Mouse (Mus musculus) spleen, postnatal 0 days (tissue): ENCODE measurements around the gene Rbm4. TPM values are rescaled to one million over a fixed set of nuclear protein-coding genes. Genes with fewer than 3 reads are reported as not detected.

Source experiments
- polyA plus RNA-seq: library from polyadenylated mRNA; unstranded; fragments of >200 nt; fragmentation: Nextera tagmentation; extraction: Ambion mirVana; gene quantifications from 2 replicates; pipeline ENCODE4 v1.2.1, GENCODE M21; 2015

Gene Rbm4
- 18.2 and 21.2 TPM in 2 replicates for polyA plus RNA-seq

DNA sequence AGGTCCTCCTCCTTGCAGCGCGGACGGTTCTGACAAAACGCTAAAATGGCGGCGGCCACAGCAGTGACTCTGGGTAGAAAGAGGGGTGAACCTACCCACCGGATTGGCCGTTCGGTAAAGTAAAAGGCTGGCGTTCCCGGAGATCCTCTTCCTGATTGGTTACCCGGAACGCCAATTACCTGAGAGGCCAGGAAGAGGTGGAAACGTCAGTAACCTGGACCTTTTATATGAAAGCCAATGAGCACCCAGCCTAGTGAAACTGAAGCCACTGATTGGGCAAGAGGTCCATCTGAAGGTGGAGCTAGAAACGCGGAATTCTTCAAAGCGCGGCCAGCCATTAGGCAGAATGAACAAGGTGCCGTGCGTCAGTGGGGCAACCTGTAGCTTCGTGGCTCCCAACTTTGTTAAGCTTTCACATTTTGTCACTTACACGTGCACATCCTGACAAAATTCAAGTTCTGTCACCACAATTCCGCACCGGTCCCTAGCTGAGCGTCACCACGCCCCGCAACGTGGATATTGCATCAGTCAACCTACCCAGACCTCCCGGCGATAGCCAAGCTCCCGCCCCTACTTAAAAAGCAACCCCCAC lies at the start of gene Rbm4:
Gene Rbm4 (minus strand): TSS at position 71 of the 592 bp plus-strand sequence.

DNA sequence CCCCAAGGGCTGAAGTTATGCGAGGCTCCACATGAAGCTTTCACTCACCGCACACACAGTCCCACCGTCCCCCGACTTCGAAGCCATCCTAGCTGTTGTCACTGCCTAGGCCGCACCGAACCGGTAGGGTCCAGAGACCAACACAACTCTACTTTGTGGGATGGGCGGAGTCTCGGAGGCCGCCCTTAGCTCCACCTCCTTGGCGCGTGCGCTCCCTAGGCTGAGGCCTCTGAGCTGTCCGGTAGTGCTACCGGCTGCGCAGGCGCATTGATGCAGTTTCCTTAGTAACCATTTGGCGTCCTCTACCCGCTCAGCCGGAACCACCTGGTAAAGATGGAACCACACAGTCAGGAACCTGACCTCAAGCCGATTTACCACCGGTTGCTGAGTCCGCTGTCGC lies 45.4 kb upstream of the Rbm4 start, which contains the start of the genes Ccs and Ccdc87:
Gene Ccs (minus strand): TSS at position 184 of the 400 bp plus-strand sequence.
Gene Ccdc87 (plus strand): TSS at position 218 of the 400 bp plus-strand sequence.

DNA sequence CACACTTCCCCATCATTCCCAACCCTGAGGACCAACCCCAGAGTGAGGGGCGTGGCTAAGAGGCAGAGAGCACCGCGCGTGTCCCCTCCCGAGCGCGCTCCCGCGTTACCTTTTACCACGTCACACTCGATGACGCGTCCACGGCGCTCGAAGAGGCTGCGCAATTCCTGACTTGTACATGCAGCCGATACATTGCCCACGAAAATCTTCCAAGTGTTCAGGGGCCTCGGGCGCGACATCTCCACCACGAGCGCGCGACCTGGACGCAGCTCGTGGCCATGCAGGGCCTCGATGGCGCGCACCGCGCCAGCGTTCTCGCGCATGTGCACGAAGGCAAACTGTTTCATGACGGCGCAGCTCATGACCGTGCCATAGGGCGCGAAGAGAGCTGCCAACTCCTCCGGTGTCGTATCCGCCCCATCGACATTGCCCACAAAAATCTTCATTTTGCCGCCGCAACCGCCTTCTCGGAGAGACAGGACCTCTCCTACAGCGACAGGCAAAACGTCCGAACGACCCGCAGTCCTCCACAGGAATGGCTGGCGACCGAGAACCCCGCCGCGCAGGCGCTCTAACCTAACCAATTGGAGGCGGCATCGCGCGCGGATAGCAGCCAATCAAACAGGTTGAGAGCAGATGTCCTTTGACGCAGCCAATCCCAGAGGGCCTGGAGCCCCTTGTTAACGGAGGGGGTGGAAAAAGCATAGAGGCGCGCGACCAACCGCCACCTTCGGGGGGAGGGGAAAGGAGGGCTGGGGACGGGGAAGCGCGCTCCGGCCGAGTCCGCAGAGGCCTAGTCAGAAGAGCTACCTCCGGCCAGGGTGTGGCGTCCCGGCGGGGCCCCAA lies 17.6 kb upstream of the Rbm4 start, which contains the start of the genes Gm21992 and Rbm14:
Gene Gm21992 (minus strand): TSS at position 550 of the 846 bp plus-strand sequence.
Gene Rbm14 (minus strand): TSS at position 572 of the 846 bp plus-strand sequence.

DNA sequence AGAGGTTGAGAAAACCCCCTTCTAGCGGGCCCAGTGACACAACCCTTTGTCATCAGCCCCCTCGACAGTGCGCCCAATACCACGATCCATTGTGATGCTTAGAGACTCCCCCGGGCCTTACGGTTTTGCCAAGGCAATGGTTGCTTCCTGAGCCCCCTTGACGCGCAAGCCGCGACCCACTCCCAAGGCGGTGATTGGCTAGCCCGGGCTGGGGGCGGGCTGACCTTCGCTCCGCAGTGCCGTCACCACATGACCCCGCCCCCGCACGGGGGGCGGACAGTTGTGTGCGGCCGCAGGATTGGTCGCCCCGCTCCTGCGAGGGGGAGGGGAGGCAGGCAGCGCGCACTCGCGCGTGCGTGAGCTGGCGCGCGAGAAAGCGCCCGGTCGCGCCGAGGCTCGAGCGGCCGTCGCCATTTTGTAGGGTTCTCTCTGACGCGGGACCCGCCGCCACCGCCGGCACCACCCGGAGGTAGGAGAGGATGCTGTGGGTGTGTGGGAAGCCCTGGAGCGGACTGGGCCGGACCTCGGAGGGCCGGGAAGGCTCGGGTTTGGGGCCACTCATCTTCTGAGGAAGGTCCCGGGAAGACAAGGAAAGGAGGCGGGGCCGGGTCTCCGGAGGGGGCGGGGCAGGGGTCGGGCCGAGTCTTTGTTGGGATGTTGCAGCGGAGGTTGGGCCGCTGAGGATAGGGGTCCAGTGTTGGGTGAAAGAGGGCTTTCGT lies 37.3 kb downstream of the Rbm4 start, which contains the start of gene Rbm4b:
Gene Rbm4b (plus strand): TSS at position 305 of the 719 bp plus-strand sequence.

Other genes with a start within 250 kb of the Rbm4 start
- 0.70 and 0.93 TPM in 2 replicates for gene Lrfn4, start 178.2 kb downstream of the Rbm4 start, polyA plus RNA-seq
- gene Rce1, start 168.3 kb downstream of the Rbm4 start, polyA plus RNA-seq, result 30.4 and 31.4 TPM in 2 replicates
- 1.4 and 1.7 TPM in 2 replicates for gene Gm960, start 95.2 kb downstream of the Rbm4 start, polyA plus RNA-seq
- 0.12 and 0.44 TPM in 2 replicates for gene Sptbn2, start 82.7 kb downstream of the Rbm4 start, polyA plus RNA-seq
- 24.7 and 27.6 TPM in 2 replicates for gene Rbm4b, start 37.4 kb downstream of the Rbm4 start, polyA plus RNA-seq
- 15.6 and 16.1 TPM in 2 replicates for gene Gm21992, start 17.7 kb upstream of the Rbm4 start, polyA plus RNA-seq
- 32.0 and 37.2 TPM in 2 replicates for gene Rbm14, start 17.7 kb upstream of the Rbm4 start, polyA plus RNA-seq
- 42.7 TPM in 2 replicates for gene Ccs, start 45.4 kb upstream of the Rbm4 start, polyA plus RNA-seq
- not detected in 2 replicates for gene Ccdc87, start 45.5 kb upstream of the Rbm4 start, polyA plus RNA-seq
- 56.0 and 61.5 TPM in 2 replicates for gene Ctsf, start 61.2 kb upstream of the Rbm4 start, polyA plus RNA-seq
- 1.1 and 1.2 TPM in 2 replicates for gene Actn3, start 84.0 kb upstream of the Rbm4 start, polyA plus RNA-seq
- gene Zdhhc24, start 84.8 kb upstream of the Rbm4 start, polyA plus RNA-seq, result 13.3 and 14.1 TPM in 2 replicates
- gene Bbs1, start 112.7 kb upstream of the Rbm4 start, polyA plus RNA-seq, result 1.1 and 1.3 TPM in 2 replicates
- gene Dpp3, start 134.4 kb upstream of the Rbm4 start, polyA plus RNA-seq, result 39.0 and 42.5 TPM in 2 replicates
- gene Peli3, start 149.2 kb upstream of the Rbm4 start, polyA plus RNA-seq, result 0.23 and 0.37 TPM in 2 replicates
- gene Mrpl11, start 168.2 kb upstream of the Rbm4 start, polyA plus RNA-seq, result 61.8 and 64.4 TPM in 2 replicates
- 0.04 TPM in 1 of 2 replicates, not detected in the other for gene Npas4, start 196.4 kb upstream of the Rbm4 start, polyA plus RNA-seq
- 2.0 and 2.2 TPM in 2 replicates for gene Slc29a2, start 230.0 kb upstream of the Rbm4 start, polyA plus RNA-seq
- 11.1 and 13.7 TPM in 2 replicates for gene B4gat1, start 244.9 kb upstream of the Rbm4 start, polyA plus RNA-seq
- 0.15 and 0.46 TPM in 2 replicates for gene AC124502.3, start 245.0 kb upstream of the Rbm4 start, polyA plus RNA-seq
- gene Brms1, start 247.5 kb upstream of the Rbm4 start, polyA plus RNA-seq, result 39.5 and 39.6 TPM in 2 replicates